Comparison of ENCODE assay signal across 9 mouse cellular contexts in genomic region chr19:15965082-15965481, GRCm38 (mm10). TPM values are rescaled to one million over a fixed set of nuclear protein-coding genes. Genes with fewer than 3 reads are reported as not detected.
A peak's percentile ranks its signal among the peaks of the same experiment; 100 is the strongest.
DNase-seq lines count a peak whose midpoint lies in the region; TF ChIP-seq lines count a peak whose summit lies in the region.
"Had no signal": no experiment of that assay in that cellular context is flagged by ENCODE, and none has a peak within 500 bp of the region (broad histone marks: within the 10 kb centered on the region; RNA-seq: fewer than 3 reads in every experiment).

No protein-coding gene starts in this region.

- intact Hi-C loops in gastrocnemius, postnatal 14 days (cut with DNase I; ENCODE audit: low total_unique reads) = loop anchor here (10.0 kb wide), 1 partner anchor 100 kb away; no protein-coding TSS in a partner anchor
- intact Hi-C loops in heart, postnatal 36 days (cut with DNase I) = loop anchor here (1.0 to 10.0 kb wide), 2 partner anchors 98 to 160 kb away; no protein-coding TSS in a partner anchor

- H3K27me3 ChIP-seq in E14TG2a.4 (ENCODE audit: insufficient read depth, low read length) = no peaks in the 10 kb centered on the region
- H3K27me3 ChIP-seq in midbrain, embryonic 10.5 days (ENCODE audit: low read depth, poor library complexity, severe bottlenecking) = no peaks in the 10 kb centered on the region
- H3K27me3 ChIP-seq: limb, embryonic 15.5 days had no signal

- 77% methylated on average over 3 of the region's 3 CpGs for WGBS in midbrain, embryonic 10.5 days

- peaks cover 89% of the 10 kb centered on the region for H3K36me3 ChIP-seq in E14TG2a.4 (ENCODE audit: insufficient read depth, low read length)
- H3K36me3 ChIP-seq in midbrain, embryonic 10.5 days = peaks cover 94% of the 10 kb centered on the region

- no peak overlapping the region for H3K27ac ChIP-seq in midbrain, embryonic 10.5 days (replicated peaks)
- H3K27ac ChIP-seq: limb, embryonic 15.5 days had no signal

- TF ChIP-seq CTCF in E14TG2a.4 (conservative IDR thresholded peaks at IDR 0.05; ENCODE audit: low read length) = peak; percentile 51

- H3K4me1 ChIP-seq in E14TG2a.4 (replicated peaks; ENCODE audit: low read depth, low read length) = peaks cover 24% of the 10 kb centered on the region
- H3K4me1 ChIP-seq in midbrain, embryonic 10.5 days = no peaks in the 10 kb centered on the region

- no peak overlapping the region for H3K4me3 ChIP-seq in E14TG2a.4 (replicated peaks; ENCODE audit: low read length)
- H3K4me3 ChIP-seq in midbrain, embryonic 10.5 days = no peak overlapping the region
- H3K4me3 ChIP-seq: limb, embryonic 15.5 days had no signal

- H3K9me3 ChIP-seq in E14TG2a.4 (ENCODE audit: low read length) = no peaks in the 10 kb centered on the region
- H3K9me3 ChIP-seq in midbrain, embryonic 10.5 days (replicated peaks) = no peaks in the 10 kb centered on the region
- H3K9me3 ChIP-seq: limb, embryonic 15.5 days had no signal

- peak; percentile 18 for DNase-seq in gastrocnemius, postnatal 14 days
- no peak for DNase-seq in gastrocnemius, postnatal 25 days
- peak; percentile 40 for DNase-seq in c-Kit-positive CD71-positive TER-119-positive erythroid progenitor cells, embryonic 14.5 days (ENCODE audit: low spot score)
- peak; percentile 12 to 23 for DNase-seq in heart, postnatal 36 days
- DNase-seq in layer of hippocampus, adult 9-11 months = peak; percentile 64
- DNase-seq in midbrain, embryonic 10.5 days (ENCODE audit: low spot score) = peak; percentile 20
- peak; percentile 56 for DNase-seq in thymus, postnatal 0 days (ENCODE audit: low spot score)

RNA-seq across cellular contexts. Expression of gene Psat1, which starts 17.9 kb away (rescaled TPM):
- total RNA-seq in gastrocnemius, postnatal 14 days (2021) = 10 to 100 TPM in 1 of 2 experiments, 1 to 10 TPM in 1; 7.3 to 12.1 TPM
- total RNA-seq in gastrocnemius, postnatal 25 days (2021) = 1 to 10 TPM; 2.7 to 7.2 TPM
- total RNA-seq in heart, postnatal 36 days (2021) = 1 to 10 TPM; 4.2 to 6.2 TPM
- 102 and 129 TPM in 2 replicates for polyA plus RNA-seq in midbrain, embryonic 10.5 days (2016; fragmentation: Nextera tagmentation; extraction: Ambion mirVana)
- 119 and 138 TPM in 2 replicates for polyA plus RNA-seq in thymus, postnatal 0 days (2015; fragmentation: Nextera tagmentation; extraction: Ambion mirVana)

RNA-seq across cellular contexts. Expression of gene Cep78, which starts 19.7 kb away (rescaled TPM):
- total RNA-seq in gastrocnemius, postnatal 14 days (2021) = 1 to 10 TPM; 2.4 to 2.7 TPM
- total RNA-seq in gastrocnemius, postnatal 25 days (2021) = 1 to 10 TPM; 1.9 to 2.5 TPM
- 1 to 10 TPM; 3.7 to 3.9 TPM for total RNA-seq in heart, postnatal 36 days (2021)
- 53.9 and 59.4 TPM in 2 replicates for polyA plus RNA-seq in midbrain, embryonic 10.5 days (2016; fragmentation: Nextera tagmentation; extraction: Ambion mirVana)
- polyA plus RNA-seq in thymus, postnatal 0 days (2015; fragmentation: Nextera tagmentation; extraction: Ambion mirVana) = 15.4 and 15.8 TPM in 2 replicates
